Mouse (Mus musculus) ES-E14 (cell line): ENCODE results near the gene Hnrnpa0. TPM values are rescaled to one million over a fixed set of nuclear protein-coding genes. Genes with fewer than 3 reads are reported as not detected.

Experiments
- DNase-seq: peaks from one replicate; pipeline ENCODE4 v3.0.0-alpha.2; 2013; ENCODE audit warnings: low read depth, low spot score
- H3K27ac ChIP-seq: 2 replicates; pipeline ENCODE4 v1.5.1; 2012; ENCODE audit warnings: low read depth, mild to moderate bottlenecking, low read length, moderate library complexity, mixed read lengths; ENCODE audit not compliant: poor library complexity, insufficient read depth, severe bottlenecking
- H3K36me3 ChIP-seq: 2 replicates; pipeline ENCODE4 v1.6.1; 2012; ENCODE audit warnings: mild to moderate bottlenecking, low read length, moderate library complexity, mixed read lengths; ENCODE audit not compliant: control insufficient read depth, poor library complexity, insufficient read depth, severe bottlenecking
- H3K4me1 ChIP-seq, 2 experiments: fragments of 150-350 bp in 1 of 2; sonication (generic) in 1 of 2; 2 replicates each; pipeline ENCODE4 v1.6.1; 2012; ENCODE audit warnings: low read length in 2 of 2, mild to moderate bottlenecking in 1 of 2, mixed read lengths in 1 of 2; ENCODE audit not compliant: control insufficient read depth in 2 of 2, insufficient read depth in 2 of 2, poor library complexity in 1 of 2
- H3K4me3 ChIP-seq, 2 experiments: fragments of 150-350 bp in 1 of 2; sonication (generic) in 1 of 2; 2 replicates each; pipeline ENCODE4 v1.5.1; 2012; ENCODE audit warnings: low read length in 2 of 2, low read depth in 1 of 2, mild to moderate bottlenecking in 1 of 2, mixed read lengths in 1 of 2; ENCODE audit not compliant: insufficient read depth in 1 of 2, poor library complexity in 1 of 2, severe bottlenecking in 1 of 2
- H3K9ac ChIP-seq: 2 replicates; pipeline ENCODE4 v1.6.1; 2012; ENCODE audit warnings: low read depth, mild to moderate bottlenecking, low read length, mixed read lengths; ENCODE audit not compliant: poor library complexity, insufficient read depth, severe bottlenecking
- H3K9me3 ChIP-seq: fragments of 150-350 bp; sonication (generic); 2 replicates; pipeline ENCODE4 v1.6.1; 2012; ENCODE audit warnings: low read depth, mild to moderate bottlenecking, low read length; ENCODE audit not compliant: control insufficient read depth, insufficient read depth
- CHD2 ChIP-seq: IDR thresholded peaks from 2 replicates; pipeline ENCODE4 v1.6.1; 2014; ENCODE audit warnings: mild to moderate bottlenecking, low read depth, low read length, inconsistent platforms
- HCFC1 ChIP-seq: IDR thresholded peaks from 2 replicates; pipeline ENCODE4 v1.6.1; 2012; ENCODE audit warnings: low read length, inconsistent platforms, borderline replicate concordance; ENCODE audit not compliant: insufficient read depth
- MAFK ChIP-seq: IDR thresholded peaks from 2 replicates; pipeline ENCODE4 v1.6.1; 2014; ENCODE audit warnings: mild to moderate bottlenecking, low read depth, low read length, inconsistent platforms; ENCODE audit not compliant: insufficient read depth
- ZC3H11A ChIP-seq: IDR thresholded peaks from 2 replicates; pipeline ENCODE4 v1.6.1; 2012; ENCODE audit warnings: low read depth, mild to moderate bottlenecking, inconsistent platforms, low read length, borderline replicate concordance
- ZNF384 ChIP-seq: IDR thresholded peaks from 2 replicates; pipeline ENCODE4 v1.6.1; 2012; ENCODE audit warnings: low read depth, low read length, inconsistent platforms
- in situ Hi-C, 2 experiments: fragments of 600-800 bp; cut with MboI; formaldehyde crosslinking; loops; one replicate each; pipeline ENCODE4 v1.15.1; 2025; ENCODE audit warnings: low sequenced_read_pairs in 2 of 2, inconsistent platforms in 1 of 2; ENCODE audit not compliant: unreplicated experiment in 2 of 2
- total RNA-seq: library from RNA; depleted of rRNA; stranded (reverse); fragments of 300-350 nt; gene quantifications from 2 replicates; pipeline ENCODE4 v1.2.3, GENCODE M21; 2012

Gene Hnrnpa0
- total RNA-seq, 1 experiment, result 93.8 TPM

DNA sequence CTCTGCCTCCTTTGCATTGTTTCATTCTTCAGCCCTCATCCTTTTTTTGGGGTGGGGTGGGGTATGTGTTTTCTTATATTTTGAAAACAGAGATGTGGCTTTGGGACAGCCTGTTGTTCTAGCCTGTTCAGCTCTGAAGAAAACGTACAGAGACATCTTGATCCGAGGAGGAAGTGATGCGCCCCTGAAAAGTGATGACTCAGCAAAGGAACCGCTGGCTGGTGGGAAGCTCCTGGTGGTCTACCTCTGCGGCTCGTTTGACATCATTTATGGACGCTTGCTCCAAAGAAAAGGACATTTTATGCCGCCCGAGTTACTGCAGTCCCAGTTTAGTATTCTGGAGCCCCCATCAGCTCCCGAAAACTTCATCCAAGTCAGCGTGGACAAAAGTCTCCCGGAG is 35.0 kb upstream of the Hnrnpa0 start:
- peak overlapping the region; percentile 26 to 44; a peak in 3 of 4 replicates for H3K4me3 ChIP-seq
- peak; percentile 99 for TF ChIP-seq MAFK
- TF ChIP-seq ZNF384, result no peak
- DNase-seq, result no peak
- 0 out of 2 replicates have a peak overlapping the region, but pooled peaks have one; percentile 43 for H3K9ac ChIP-seq
- H3K27ac ChIP-seq, result 0 out of 2 replicates have a peak overlapping the region, but pooled peaks have one; percentile 21
- in situ Hi-C loops, result no loop called here
- H3K9me3 ChIP-seq, result no peaks in the 10 kb centered on the region
- H3K36me3 ChIP-seq, result peaks cover 5% of the 10 kb centered on the region; the same call in 1 of the 2 replicates
- H3K4me1 ChIP-seq, result peaks cover 0 to 2% of the 10 kb centered on the region in 2 experiments; a peak in 2 of 4 replicates

DNA sequence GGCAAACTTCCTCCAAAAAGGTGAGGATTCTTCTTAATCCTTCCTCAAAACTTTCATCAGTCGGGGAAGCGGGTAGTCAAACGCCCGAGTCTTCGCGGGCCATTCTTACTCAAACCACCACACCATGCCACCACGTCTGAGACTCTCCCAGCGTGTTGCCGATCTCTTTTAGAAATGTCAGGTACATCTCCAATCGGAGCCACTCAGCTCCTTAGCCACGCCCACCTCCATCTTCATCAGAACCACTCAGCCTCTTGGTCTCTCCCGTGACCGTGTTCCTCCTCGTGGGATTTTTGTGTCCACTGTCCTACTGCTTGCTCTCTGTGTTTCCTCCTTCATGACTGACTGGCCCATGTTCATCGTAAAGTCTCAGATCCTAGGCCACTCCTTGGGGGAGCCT is 32.4 kb upstream of the Hnrnpa0 start:
- TF ChIP-seq CHD2, result no peak
- TF ChIP-seq ZNF384, result no peak
- no peak for TF ChIP-seq HCFC1
- no peak for TF ChIP-seq MAFK
- no peak for TF ChIP-seq ZC3H11A
- Histone ChIP-seq H3K27ac (no peak overlapping the region), H3K4me1 (peaks cover 0 to 7% of the 10 kb centered on the region in 2 experiments; a peak in 2 of 4 replicates), H3K9me3 (no peaks in the 10 kb centered on the region), H3K9ac (no peak overlapping the region), H3K4me3 (no peak overlapping the region), H3K36me3 (peaks cover 5% of the 10 kb centered on the region; the same call in 1 of the 2 replicates)
- in situ Hi-C loops, result no loop called here
- DNase-seq, result no peak

DNA sequence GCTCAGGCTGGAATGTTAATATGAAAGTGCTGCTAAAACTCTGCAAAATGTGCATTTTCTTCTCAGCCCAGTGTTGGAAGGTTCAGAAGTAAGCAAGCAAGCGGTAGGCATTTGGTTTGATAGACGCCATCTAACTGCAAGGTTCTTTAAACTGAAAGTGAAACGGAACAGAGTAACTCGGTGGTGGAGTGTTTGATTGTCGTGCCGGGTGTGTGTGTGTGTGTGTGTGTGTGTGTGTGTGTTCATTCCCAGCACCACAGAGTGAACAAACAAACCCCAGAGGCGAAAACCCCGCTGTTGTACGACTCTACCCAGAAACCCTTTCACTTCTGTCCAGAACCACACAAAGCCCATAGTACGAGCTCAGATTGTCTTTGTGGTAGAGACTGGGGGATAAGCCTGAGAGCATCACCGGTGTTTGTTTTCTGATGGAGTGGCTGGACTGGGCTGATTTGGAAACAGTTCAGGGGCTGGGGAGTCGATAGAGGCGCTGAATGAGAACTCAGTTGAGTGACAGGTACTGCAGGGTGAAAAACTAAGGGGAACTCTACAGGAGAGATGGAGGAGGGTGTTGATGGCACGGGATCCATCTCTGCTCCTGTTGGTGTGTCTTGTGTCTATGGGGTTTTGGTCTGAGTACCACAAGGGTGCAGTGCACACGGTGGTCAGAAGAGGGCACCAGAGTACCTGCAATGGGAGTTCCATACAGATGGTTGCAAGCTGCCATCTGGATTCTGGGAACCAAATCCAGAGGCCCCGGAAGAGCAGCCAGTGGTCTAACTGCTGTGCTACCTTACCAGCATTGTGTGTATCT is 29.9 kb upstream of the Hnrnpa0 start:
- DNase-seq, result peak; percentile 95
- in situ Hi-C loops, result loop anchor here in 1 of 2 experiments (10.0 kb wide), 1 partner anchor 396 kb away; no protein-coding TSS in a partner anchor
- H3K9me3 ChIP-seq, result no peaks in the 10 kb centered on the region
- no peak overlapping the region for H3K27ac ChIP-seq
- H3K4me1 ChIP-seq, result peaks cover 0 to 5% of the 10 kb centered on the region in 2 experiments; a peak in 1 of 4 replicates
- peak overlapping the region; percentile 60; the same call in 1 of the 2 replicates for H3K9ac ChIP-seq
- TF ChIP-seq HCFC1 (no peak), ZNF384 (no peak), CHD2 (no peak), ZC3H11A (peak; percentile 79; the same call in 1 of the 2 replicates), MAFK (no peak)
- H3K36me3 ChIP-seq, result peaks cover 2% of the 10 kb centered on the region; the same call in 1 of the 2 replicates
- H3K4me3 ChIP-seq, result peak overlapping the region; percentile 67 to 73

DNA sequence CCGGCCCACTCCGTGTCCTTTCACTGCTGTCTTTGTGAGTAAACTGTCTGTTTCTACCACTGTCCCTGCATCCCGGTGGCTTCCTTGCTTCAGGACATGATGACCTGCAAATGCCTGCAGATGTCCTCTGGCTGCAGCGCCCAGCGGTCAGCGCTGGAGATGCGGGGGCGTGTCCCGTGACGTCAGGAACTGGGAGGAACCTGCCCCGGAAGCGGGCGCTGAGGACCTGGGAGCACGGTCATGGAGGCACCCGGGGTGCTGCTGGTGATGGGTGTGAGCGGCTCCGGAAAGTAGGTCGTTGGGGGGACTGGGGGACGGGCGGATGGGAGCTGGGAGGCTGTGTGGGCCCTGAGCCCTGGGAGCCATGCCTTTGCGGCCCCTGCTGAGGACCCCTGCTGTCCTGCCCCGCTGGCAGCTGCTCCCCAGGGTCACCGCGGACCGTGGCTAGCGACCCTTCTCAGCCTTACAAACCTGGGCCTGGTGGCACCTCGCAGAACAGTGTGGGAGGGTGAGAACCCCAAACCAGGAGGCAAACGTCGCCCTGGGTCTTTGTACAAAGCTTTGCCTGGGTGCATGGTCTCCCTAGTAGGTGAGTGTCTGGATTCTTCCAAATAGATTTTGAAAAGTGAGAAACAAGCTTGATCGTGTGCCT is 29.2 kb upstream of the Hnrnpa0 start, which contains the start of gene Idnk:
Idnk (plus strand) TSS at position 203 of the 652 bp plus-strand sequence.
- in situ Hi-C loops, result loop anchor here in 1 of 2 experiments (10.0 kb wide), 1 partner anchor 397 kb away; no protein-coding TSS in a partner anchor
- peak within 1 kb of the TSS; percentile 60 for H3K9ac ChIP-seq
- no peaks in the 10 kb centered on the region for H3K9me3 ChIP-seq
- TF ChIP-seq CHD2 (no peak), MAFK (no peak), ZNF384 (no peak), ZC3H11A (no peak)
- no peak for DNase-seq
- peak within 1 kb of the TSS; percentile 67 to 73 for H3K4me3 ChIP-seq
- peaks cover 0 to 5% of the 10 kb centered on the region in 2 experiments; a peak in 1 of 4 replicates for H3K4me1 ChIP-seq
- H3K36me3 ChIP-seq, result peaks cover 2% of the 10 kb centered on the region; the same call in 1 of the 2 replicates
- no peak within 1 kb of the TSS for H3K27ac ChIP-seq
